Mouse (Mus musculus) neural tube, embryonic 13.5 days (tissue): Measurements from ENCODE around the gene Gbx2. TPM values are rescaled to one million over a fixed set of nuclear protein-coding genes. Genes with fewer than 3 reads are reported as not detected.

Experiments
- ATAC-seq: fragments of 200-750 bp; cut with Nextera tagmentation; 2 replicates; pipeline ENCODE4 v1.8.0; 2017; ENCODE audit warnings: low read depth, mild to moderate bottlenecking, moderate TSS enrichment, moderate library complexity
- H3K27ac ChIP-seq: fragments of 300-500 bp; sonication (generic); replicated peaks from 2 replicates; pipeline ENCODE4 v1.5.1; 2015; ENCODE audit warnings: moderate library complexity, mild to moderate bottlenecking, inconsistent platforms
- H3K27me3 ChIP-seq: fragments of 300-500 bp; sonication (generic); 2 replicates; pipeline ENCODE4 v1.6.1; 2015; ENCODE audit warnings: mild to moderate bottlenecking, inconsistent platforms
- H3K36me3 ChIP-seq: fragments of 300-500 bp; sonication (generic); 2 replicates; pipeline ENCODE4 v1.6.1; 2015; ENCODE audit warnings: mild to moderate bottlenecking, inconsistent platforms
- H3K4me1 ChIP-seq: fragments of 300-500 bp; sonication (generic); replicated peaks from 2 replicates; pipeline ENCODE4 v1.6.1; 2015; ENCODE audit warnings: inconsistent platforms
- H3K4me2 ChIP-seq: fragments of 300-500 bp; sonication (generic); 2 replicates; pipeline ENCODE4 v1.6.1; 2015; ENCODE audit warnings: inconsistent platforms, mild to moderate bottlenecking, moderate library complexity
- H3K4me3 ChIP-seq: fragments of 300-500 bp; sonication (generic); 2 replicates; pipeline ENCODE4 v1.5.1; 2015; ENCODE audit warnings: mild to moderate bottlenecking, inconsistent platforms
- H3K9ac ChIP-seq: fragments of 300-500 bp; sonication (generic); 2 replicates; pipeline ENCODE4 v1.6.1; 2015; ENCODE audit warnings: moderate library complexity, mild to moderate bottlenecking, inconsistent platforms
- H3K9me3 ChIP-seq: fragments of 300-500 bp; sonication (generic); 2 replicates; pipeline ENCODE4 v1.6.1; 2016; ENCODE audit warnings: inconsistent platforms
- WGBS: fragments of 180-500 bp; shearing (Covaris S2); methylation state at CpG from one replicate; pipeline ENCODE4 v1.1.7; 2015; 5-methylcytosine and 5-hydroxymethylcytosine counted together
- polyA plus RNA-seq: library from polyadenylated mRNA; unstranded; fragments of >200 nt; fragmentation: Nextera tagmentation; extraction: Ambion mirVana; gene quantifications from 2 replicates; pipeline ENCODE4 v1.2.1, GENCODE M21; 2015

The Gbx2 gene
- polyA plus RNA-seq, 1 experiment from 2014 or later: 42.7 TPM

- no peak overlapping the region for H3K9ac ChIP-seq
- no peak overlapping the region for H3K27ac ChIP-seq
- no peaks in the 10 kb centered on the region for H3K9me3 ChIP-seq
- peaks cover 29% of the 10 kb centered on the region for H3K4me1 ChIP-seq
- H3K36me3 ChIP-seq: no peaks in the 10 kb centered on the region
- no peak overlapping the region for H3K4me2 ChIP-seq
- H3K4me3 ChIP-seq: no peak overlapping the region
- 78% methylated on average over 4 of the region's 4 CpGs for WGBS
- no peak for ATAC-seq
- peaks cover 36% of the 10 kb centered on the region for H3K27me3 ChIP-seq
Observed at GRCm38 (mm10) chr1:89959393-89959792, 28.4 kb upstream of the Gbx2 start.

GRCm38 (mm10) chr1:89943202-89943601 lies 12.2 kb upstream of the Gbx2 start:
- WGBS: 2% methylated on average over 16 of the region's 16 CpGs
- Histone ChIP-seq H3K36me3 (no peaks in the 10 kb centered on the region), H3K9ac (no peak overlapping the region), H3K4me2 (peak overlapping the region; percentile 72), H3K27me3 (peaks cover 76% of the 10 kb centered on the region), H3K4me1 (peaks cover 32% of the 10 kb centered on the region), H3K27ac (no peak overlapping the region), H3K4me3 (no peak overlapping the region), H3K9me3 (no peaks in the 10 kb centered on the region)
- ATAC-seq: peak; percentile 29; the same call in 1 of the 2 replicates

GRCm38 (mm10) chr1:89942395-89942976 lies 11.5 kb upstream of the Gbx2 start:
- peak overlapping the region; percentile 90 for H3K27ac ChIP-seq
- H3K4me3 ChIP-seq: peak overlapping the region; percentile 39
- peak overlapping the region; percentile 72 for H3K9ac ChIP-seq
- H3K27me3 ChIP-seq: peaks cover 76% of the 10 kb centered on the region
- H3K4me2 ChIP-seq: peak overlapping the region; percentile 72
- no peaks in the 10 kb centered on the region for H3K36me3 ChIP-seq
- ATAC-seq: no peak
- H3K4me1 ChIP-seq: peaks cover 32% of the 10 kb centered on the region
- no peaks in the 10 kb centered on the region for H3K9me3 ChIP-seq
- WGBS: 2% methylated on average over 15 of the region's 15 CpGs

GRCm38 (mm10) chr1:89941701-89942381 lies 10.9 kb upstream of the Gbx2 start:
- peak overlapping the region; percentile 90 for H3K27ac ChIP-seq
- ATAC-seq: peak; percentile 68
- peak overlapping the region; percentile 72 for H3K9ac ChIP-seq
- WGBS: under 1% methylated on average over 40 of the region's 40 CpGs
- peaks cover 32% of the 10 kb centered on the region for H3K4me1 ChIP-seq
- H3K4me2 ChIP-seq: peak overlapping the region; percentile 72
- H3K4me3 ChIP-seq: peak overlapping the region; percentile 39
- H3K36me3 ChIP-seq: no peaks in the 10 kb centered on the region
- H3K9me3 ChIP-seq: no peaks in the 10 kb centered on the region
- H3K27me3 ChIP-seq: peaks cover 76% of the 10 kb centered on the region

- Histone ChIP-seq H3K27me3 (peaks cover 79% of the 10 kb centered on the region), H3K4me2 (peak overlapping the region; percentile 72), H3K9me3 (no peaks in the 10 kb centered on the region), H3K4me1 (peaks cover 36% of the 10 kb centered on the region), H3K9ac (no peak overlapping the region), H3K36me3 (no peaks in the 10 kb centered on the region), H3K4me3 (peak overlapping the region; percentile 39; the same call in 1 of the 2 replicates), H3K27ac (peak overlapping the region; percentile 90)
- no peak for ATAC-seq
- 9% methylated on average over 15 of the region's 15 CpGs for WGBS
Observed at GRCm38 (mm10) chr1:89940961-89941524, 10.1 kb upstream of the Gbx2 start.

GRCm38 (mm10) chr1:89939981-89940726 lies 9.2 kb upstream of the Gbx2 start:
- WGBS: 6% methylated on average over 34 of the region's 34 CpGs
- ATAC-seq: no peak
- Histone ChIP-seq H3K27me3 (peaks cover 79% of the 10 kb centered on the region), H3K9me3 (no peaks in the 10 kb centered on the region), H3K36me3 (no peaks in the 10 kb centered on the region), H3K9ac (no peak overlapping the region), H3K4me2 (peak overlapping the region; percentile 30), H3K4me1 (peaks cover 45% of the 10 kb centered on the region), H3K4me3 (no peak overlapping the region), H3K27ac (no peak overlapping the region; the same call in 1 of the 2 replicates)

GRCm38 (mm10) chr1:89939596-89939960 lies 8.6 kb upstream of the Gbx2 start:
- Histone ChIP-seq H3K36me3 (no peaks in the 10 kb centered on the region), H3K27me3 (peaks cover 79% of the 10 kb centered on the region), H3K4me1 (peaks cover 50% of the 10 kb centered on the region), H3K27ac (no peak overlapping the region), H3K4me2 (no peak overlapping the region), H3K4me3 (no peak overlapping the region), H3K9ac (no peak overlapping the region), H3K9me3 (no peaks in the 10 kb centered on the region)
- 45% methylated on average over 16 of the region's 16 CpGs for WGBS
- no peak for ATAC-seq

- H3K4me3 ChIP-seq: no peak overlapping the region
- 42% methylated on average over 16 of the region's 16 CpGs for WGBS
- no peaks in the 10 kb centered on the region for H3K36me3 ChIP-seq
Observed at GRCm38 (mm10) chr1:89938884-89939595, 8.1 kb upstream of the Gbx2 start.

GRCm38 (mm10) chr1:89935493-89936348 lies 4.7 kb upstream of the Gbx2 start:
- no peak for ATAC-seq
- Histone ChIP-seq H3K4me2 (peak overlapping the region; percentile 35), H3K27ac (peak overlapping the region; percentile 46; the same call in 1 of the 2 replicates), H3K4me3 (no peak overlapping the region), H3K4me1 (peaks cover 64% of the 10 kb centered on the region), H3K9ac (no peak overlapping the region), H3K27me3 (peaks cover 93% of the 10 kb centered on the region), H3K36me3 (no peaks in the 10 kb centered on the region), H3K9me3 (no peaks in the 10 kb centered on the region)
- 2% methylated on average over 27 of the region's 29 CpGs for WGBS

More at GRCm38 (mm10) chr1:89938884-89939595, 8.1 kb upstream of the Gbx2 start:
- Histone ChIP-seq H3K27me3 (peaks cover 79% of the 10 kb centered on the region), H3K4me2 (no peak overlapping the region), H3K9me3 (no peaks in the 10 kb centered on the region), H3K27ac (no peak overlapping the region), H3K4me1 (peaks cover 56% of the 10 kb centered on the region), H3K9ac (no peak overlapping the region)
- no peak for ATAC-seq

GRCm38 (mm10) chr1:89934316-89935260 lies 3.6 kb upstream of the Gbx2 start:
- no peak for ATAC-seq
- Histone ChIP-seq H3K9ac (no peak overlapping the region), H3K4me1 (peaks cover 67% of the 10 kb centered on the region), H3K4me2 (peak overlapping the region; percentile 80), H3K9me3 (no peaks in the 10 kb centered on the region), H3K4me3 (peak overlapping the region; percentile 18), H3K36me3 (no peaks in the 10 kb centered on the region), H3K27me3 (peaks cover 91% of the 10 kb centered on the region), H3K27ac (peak overlapping the region; percentile 43)
- WGBS: 3% methylated on average over 19 of the region's 19 CpGs
